Mouse (Mus musculus) hindbrain, postnatal 0 days (tissue): ENCODE measurements around the gene Srgap3. TPM values are rescaled to one million over a fixed set of nuclear protein-coding genes. Genes with fewer than 3 reads are reported as not detected.
A peak's percentile ranks its signal among the peaks of the same experiment; 100 is the strongest.

ENCODE experiments used
- ATAC-seq: fragments of 200-750 bp; cut with Nextera tagmentation; 2 replicates; pipeline ENCODE4 v1.8.0; 2017; ENCODE audit warnings: mild to moderate bottlenecking, moderate TSS enrichment, moderate library complexity
- DNase-seq: peaks from one replicate; pipeline ENCODE4 v3.0.0-alpha.2; 2015; ENCODE audit warnings: low spot score
- H3K27ac ChIP-seq: fragments of 300-500 bp; sonication (generic); 2 replicates; pipeline ENCODE4 v1.5.1; 2014; ENCODE audit warnings: mild to moderate bottlenecking
- H3K27me3 ChIP-seq: fragments of 300-500 bp; sonication (generic); 2 replicates; pipeline ENCODE4 v1.6.1; 2014; ENCODE audit warnings: low read length, mixed read lengths; ENCODE audit not compliant: insufficient read depth
- H3K36me3 ChIP-seq: fragments of 300-500 bp; sonication (generic); 2 replicates; pipeline ENCODE4 v1.6.1; 2014; ENCODE audit warnings: low read length, mixed read lengths; ENCODE audit not compliant: insufficient read depth
- H3K4me1 ChIP-seq: fragments of 300-500 bp; sonication (generic); 2 replicates; pipeline ENCODE4 v1.6.1; 2014; ENCODE audit warnings: antibody characterized with exemption, low read length, mixed read lengths; ENCODE audit not compliant: insufficient read depth
- H3K4me2 ChIP-seq: fragments of 300-500 bp; sonication (generic); 2 replicates; pipeline ENCODE4 v1.6.1; 2014; ENCODE audit warnings: low read depth, mild to moderate bottlenecking, low read length, moderate library complexity, mixed read lengths
- H3K4me3 ChIP-seq: fragments of 300-500 bp; sonication (generic); 2 replicates; pipeline ENCODE4 v1.5.1; 2014; ENCODE audit warnings: low read length
- H3K9ac ChIP-seq: fragments of 300-500 bp; sonication (generic); replicated peaks from 2 replicates; pipeline ENCODE4 v1.6.1; 2014; ENCODE audit warnings: mild to moderate bottlenecking, low read length, moderate library complexity, mixed read lengths
- H3K9me3 ChIP-seq: fragments of 300-500 bp; sonication (generic); 2 replicates; pipeline ENCODE4 v1.6.1; 2016; ENCODE audit warnings: low read length, mixed read lengths
- CTCF ChIP-seq: IDR thresholded peaks from 2 replicates; pipeline ENCODE4 v1.5.1; 2016; ENCODE audit warnings: antibody characterized with exemption, control low read depth, low read depth
- WGBS: fragments of 180-500 bp; shearing (Covaris S2); extraction: QIAGEN DNeasy Blood & Tissue Kit; methylation state at CpG from one replicate; pipeline ENCODE4 v1.1.7; 2014; 5-methylcytosine and 5-hydroxymethylcytosine counted together
- polyA plus RNA-seq: library from polyadenylated mRNA; unstranded; fragments of >200 nt; fragmentation: Nextera tagmentation; extraction: Ambion mirVana; gene quantifications from 2 replicates; pipeline ENCODE4 v1.2.1, GENCODE M21; 2015
- total RNA-seq: library from RNA; depleted of rRNA; stranded (reverse); fragments of >200 nt; gene quantifications from 2 replicates; pipeline ENCODE4 v1.2.3, GENCODE M21; 2014; rRNA removed

Gene Srgap3
- total RNA-seq = 49.4 and 55.8 TPM in 2 replicates
- 20.6 and 23.7 TPM in 2 replicates for polyA plus RNA-seq

DNA sequence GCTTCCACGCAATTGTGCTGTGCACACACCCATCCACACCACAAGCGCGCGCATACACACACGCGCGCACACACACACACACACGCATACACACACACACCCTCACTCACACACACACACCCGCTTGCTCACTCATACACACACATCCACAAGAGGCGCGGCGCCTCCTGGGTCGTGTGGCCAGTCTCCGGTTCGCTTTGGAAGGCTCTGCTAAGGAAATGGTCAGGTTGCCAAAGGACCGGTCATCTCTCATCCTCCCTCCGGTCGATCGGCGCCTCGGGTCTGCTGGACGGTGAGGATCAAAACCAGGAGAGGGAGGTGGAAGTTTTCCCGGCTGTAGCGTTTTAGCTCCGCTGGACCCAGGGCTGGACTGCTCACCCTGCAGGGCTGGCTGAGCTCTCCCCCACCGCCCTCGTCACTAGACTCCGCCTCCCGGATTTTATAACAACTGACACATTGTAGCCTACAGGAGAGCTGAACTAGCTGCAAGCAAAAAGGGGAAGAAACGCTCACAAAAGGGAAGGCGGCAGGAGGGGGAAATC lies at the start of gene Srgap3:
Gene Srgap3 (minus strand): TSS at position 372 of the 542 bp plus-strand sequence.
- Histone ChIP-seq H3K4me2 (peak within 1 kb of the TSS; percentile 83), H3K9ac (peak within 1 kb of the TSS; percentile 78), H3K27ac (peak within 1 kb of the TSS; percentile 90), H3K4me1 (peaks cover 22% of the 10 kb centered on the region), H3K27me3 (no peaks in the 10 kb centered on the region), H3K4me3 (peak within 1 kb of the TSS; percentile 69), H3K9me3 (no peaks in the 10 kb centered on the region), H3K36me3 (no peaks in the 10 kb centered on the region)
- ATAC-seq = peak; percentile 93
- TF ChIP-seq CTCF = no peak; the same call in 1 of the 2 replicates
- peak; percentile 94 for DNase-seq
- WGBS = under 1% methylated on average over 31 of the region's 31 CpGs

- DNase-seq (no peak), ATAC-seq (no peak)
- Histone ChIP-seq H3K27me3 (no peaks in the 10 kb centered on the region), H3K27ac (no peak overlapping the region), H3K9me3 (no peaks in the 10 kb centered on the region), H3K4me3 (no peak overlapping the region), H3K4me1 (peaks cover 4% of the 10 kb centered on the region; the same call in 1 of the 2 replicates), H3K9ac (no peak overlapping the region), H3K36me3 (no peaks in the 10 kb centered on the region), H3K4me2 (no peak overlapping the region)
- peak; percentile 13; the same call in 1 of the 2 replicates for TF ChIP-seq CTCF
- WGBS = 53% methylated on average over 1 of the region's 1 CpGs
Measured at GRCm38 (mm10) chr6:112995708-112996107, 48.6 kb upstream of the Srgap3 start.

- peak; percentile 65 for DNase-seq
- Histone ChIP-seq H3K9ac (no peak overlapping the region), H3K36me3 (no peaks in the 10 kb centered on the region), H3K4me2 (no peak overlapping the region), H3K9me3 (no peaks in the 10 kb centered on the region), H3K27me3 (no peaks in the 10 kb centered on the region), H3K4me3 (no peak overlapping the region), H3K4me1 (peaks cover 5% of the 10 kb centered on the region; the same call in 1 of the 2 replicates), H3K27ac (peak overlapping the region; percentile 16; the same call in 1 of the 2 replicates)
- 23% methylated on average over 1 of the region's 1 CpGs for WGBS
- ATAC-seq = peak; percentile 74; the same call in 1 of the 2 replicates
- no peak for TF ChIP-seq CTCF
Measured at GRCm38 (mm10) chr6:112990119-112990518, 43.1 kb upstream of the Srgap3 start.

- Histone ChIP-seq H3K27ac (no peak overlapping the region), H3K9ac (no peak overlapping the region), H3K36me3 (no peaks in the 10 kb centered on the region), H3K4me3 (no peak overlapping the region), H3K4me1 (peaks cover 5% of the 10 kb centered on the region; the same call in 1 of the 2 replicates), H3K4me2 (no peak overlapping the region), H3K27me3 (no peaks in the 10 kb centered on the region), H3K9me3 (no peaks in the 10 kb centered on the region)
- DNase-seq (no peak), ATAC-seq (no peak)
- TF ChIP-seq CTCF = no peak
- WGBS = 29% methylated on average over 9 of the region's 9 CpGs
Measured at GRCm38 (mm10) chr6:112985362-112986314, 38.6 kb upstream of the Srgap3 start.

DNA sequence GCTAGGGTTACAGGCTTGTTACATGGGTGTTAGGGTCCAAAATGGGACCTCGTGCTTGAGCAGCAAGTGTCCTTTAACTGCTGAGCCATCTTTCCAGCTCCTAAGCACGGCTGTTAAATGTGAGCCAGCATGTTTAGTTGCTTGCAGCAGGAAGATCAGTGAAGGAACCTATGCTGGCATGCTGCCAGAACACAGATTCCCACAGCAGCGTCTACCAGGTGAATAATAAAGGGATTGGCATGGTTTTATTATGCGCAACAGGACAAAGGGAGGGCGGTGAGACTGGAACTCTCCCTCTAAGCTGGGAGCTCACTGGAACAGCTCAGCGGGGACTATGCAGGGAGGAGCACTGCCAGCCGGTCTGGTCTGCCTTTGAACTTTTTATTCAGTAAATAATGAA lies 35.2 kb upstream of the Srgap3 start:
- Histone ChIP-seq H3K4me3 (no peak overlapping the region), H3K36me3 (no peaks in the 10 kb centered on the region), H3K27me3 (no peaks in the 10 kb centered on the region), H3K27ac (no peak overlapping the region), H3K9me3 (no peaks in the 10 kb centered on the region), H3K9ac (no peak overlapping the region), H3K4me1 (no peaks in the 10 kb centered on the region), H3K4me2 (no peak overlapping the region)
- WGBS = 16% methylated on average over 7 of the region's 7 CpGs
- ATAC-seq = peak; percentile 62; the same call in 1 of the 2 replicates
- TF ChIP-seq CTCF = no peak
- peak; percentile 61 for DNase-seq

DNA sequence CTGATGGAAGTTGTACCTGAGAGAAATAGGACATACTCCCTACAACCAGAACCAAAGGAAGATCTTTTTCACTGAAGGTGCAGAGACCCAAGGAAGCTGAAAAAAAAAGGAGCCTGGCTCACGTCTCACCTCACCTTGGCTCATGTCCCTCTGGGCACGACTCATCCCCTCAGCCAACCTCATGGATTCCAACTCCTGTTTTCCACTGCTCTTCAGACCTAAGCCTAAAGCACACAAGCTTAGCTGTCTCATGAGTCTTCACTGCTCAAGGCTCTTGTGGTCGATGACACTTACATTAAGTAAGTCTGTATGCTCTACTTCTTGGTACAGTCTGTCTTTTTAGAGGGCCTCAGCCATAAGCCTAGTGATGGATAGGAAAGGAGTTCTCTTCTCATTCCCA lies 31.9 kb upstream of the Srgap3 start:
- no peak overlapping the region for H3K27ac ChIP-seq
- no peak for DNase-seq
- ATAC-seq = no peak
- 89% methylated on average over 3 of the region's 3 CpGs for WGBS
- H3K27me3 ChIP-seq = no peaks in the 10 kb centered on the region
- no peaks in the 10 kb centered on the region for H3K4me1 ChIP-seq
- H3K4me3 ChIP-seq = no peak overlapping the region
- no peaks in the 10 kb centered on the region for H3K36me3 ChIP-seq
- no peak overlapping the region for H3K4me2 ChIP-seq
- no peak overlapping the region for H3K9ac ChIP-seq
- TF ChIP-seq CTCF = no peak
- H3K9me3 ChIP-seq = no peaks in the 10 kb centered on the region
